Mouse (Mus musculus) frontal cortex, postnatal 14 days (tissue): Measurements from ENCODE around the gene Wbp1.

Experiments
- DNase-seq, 2 experiments: peaks; one replicate each; pipeline ENCODE4 v3.0.0; 2022; ENCODE audit warnings: low spot score in 2 of 2

The Wbp1 gene

GRCm38 (mm10) chr6:83116373-83117164 lies 4.8 kb downstream of the Wbp1 start:
- no peak for DNase-seq

GRCm38 (mm10) chr6:83115682-83116372 lies 5.5 kb downstream of the Wbp1 start:
- no peak for DNase-seq

- DNase-seq, result peak; percentile 81 to 90
Observed at GRCm38 (mm10) chr6:83115011-83115671, 6.2 kb downstream of the Wbp1 start, which contains the start of gene Mogs. Gene Mogs, plus strand, starts transcription at chr6:83115496.

- no peak for DNase-seq
Observed at GRCm38 (mm10) chr6:83111510-83112136, 9.7 kb downstream of the Wbp1 start.

GRCm38 (mm10) chr6:83108762-83109668 lies 12.3 kb downstream of the Wbp1 start, which contains the start of gene Mrpl53:
Gene Mrpl53, plus strand, starts transcription at chr6:83109040.
- DNase-seq, result peak in 1 of 2 experiments; percentile 72

- DNase-seq, result no peak
Observed at GRCm38 (mm10) chr6:83107566-83108400, 13.6 kb downstream of the Wbp1 start.

- no peak for DNase-seq
Observed at GRCm38 (mm10) chr6:83104158-83104557, 17.2 kb downstream of the Wbp1 start.

- no peak for DNase-seq
Observed at GRCm38 (mm10) chr6:83103130-83103650, 18.2 kb downstream of the Wbp1 start.

GRCm38 (mm10) chr6:83101688-83102556 lies 19.4 kb downstream of the Wbp1 start:
- no peak for DNase-seq

- peak; percentile 84 to 87 for DNase-seq
Observed at GRCm38 (mm10) chr6:83101316-83101687, 20.1 kb downstream of the Wbp1 start, which contains the start of the genes Ccdc142 and Gm42688. Gene Ccdc142, plus strand, starts transcription at chr6:83101601. Gene Gm42688, plus strand, starts transcription at chr6:83101617.

- DNase-seq, result no peak
Observed at GRCm38 (mm10) chr6:83098411-83098810, 22.9 kb downstream of the Wbp1 start.

- no peak for DNase-seq
Observed at GRCm38 (mm10) chr6:83095968-83096367, 25.4 kb downstream of the Wbp1 start.

- DNase-seq, result no peak
Observed at GRCm38 (mm10) chr6:83092416-83093127, 28.8 kb downstream of the Wbp1 start.

GRCm38 (mm10) chr6:83087926-83088260 lies 33.5 kb downstream of the Wbp1 start:
- DNase-seq, result no peak

GRCm38 (mm10) chr6:83087205-83087925 lies 34.0 kb downstream of the Wbp1 start:
- DNase-seq, result no peak

GRCm38 (mm10) chr6:83086121-83087035 lies 35.0 kb downstream of the Wbp1 start, which contains the start of gene Lbx2:
Gene Lbx2, plus strand, starts transcription at chr6:83086367.
- no peak for DNase-seq
